Mouse (Mus musculus) heart, adult 2 months (tissue): ENCODE measurements around the gene Sox10. TPM values are rescaled to one million over a fixed set of nuclear protein-coding genes. Genes with fewer than 3 reads are reported as not detected.

Experiments
- DNase-seq, 2 experiments: peaks; one replicate each; pipeline ENCODE4 v3.0.0; 2021
- H3K27ac ChIP-seq: fragments of 200-600 bp; 2 replicates; pipeline ENCODE4 v1.8.1; 2022
- H3K27me3 ChIP-seq: fragments of 200-500 bp; 2 replicates; pipeline ENCODE4 v1.6.1; 2012; ENCODE audit warnings: mild to moderate bottlenecking, low read length, inconsistent platforms, mixed read lengths; ENCODE audit not compliant: control insufficient read depth, insufficient read depth
- H3K36me3 ChIP-seq: fragments of 200-500 bp; 2 replicates; pipeline ENCODE4 v1.6.1; 2012; ENCODE audit warnings: low read length, inconsistent platforms; ENCODE audit not compliant: control insufficient read depth, insufficient read depth
- H3K4me1 ChIP-seq: fragments of 200-500 bp; 2 replicates; pipeline ENCODE4 v1.6.1; 2011; ENCODE audit warnings: low read length; ENCODE audit not compliant: control insufficient read depth, insufficient read depth
- H3K4me3 ChIP-seq: fragments of 200-600 bp; 2 replicates; pipeline ENCODE4 v1.8.1; 2022
- H3K79me2 ChIP-seq: fragments of 200-500 bp; replicated peaks from 2 replicates; pipeline ENCODE4 v1.6.1; 2012; ENCODE audit warnings: mild to moderate bottlenecking, inconsistent platforms, low read length, moderate library complexity, mixed read lengths; ENCODE audit not compliant: control insufficient read depth, insufficient read depth
- H3K9ac ChIP-seq: fragments of 200-500 bp; 2 replicates; pipeline ENCODE4 v1.6.1; 2012; ENCODE audit warnings: low read depth, mild to moderate bottlenecking, control low read depth, inconsistent platforms, low read length, mixed read lengths
- CTCF ChIP-seq: fragments of 200-600 bp; IDR thresholded peaks from 2 replicates; pipeline ENCODE4 v1.8.1; 2022; ENCODE audit warnings: antibody characterized with exemption, mild to moderate bottlenecking, moderate library complexity
- EP300 ChIP-seq: fragments of 200-500 bp; IDR thresholded peaks from 2 replicates; pipeline ENCODE4 v1.6.1; 2011; ENCODE audit warnings: low read depth, low read length, control low read depth; ENCODE audit not compliant: insufficient read depth
- POLR2A ChIP-seq: fragments of 200-500 bp; IDR thresholded peaks from 2 replicates; pipeline ENCODE4 v1.6.1; 2011; ENCODE audit warnings: mild to moderate bottlenecking, low read depth, low read length, control low read depth; ENCODE audit not compliant: insufficient read depth
- WGBS: fragments of 180-500 bp; shearing (Covaris S2); methylation state at CpG from one replicate; pipeline ENCODE4 v1.1.7; 2018; 5-methylcytosine and 5-hydroxymethylcytosine counted together
- intact Hi-C: fragments of 180-260 bp; cut with DNase I; formaldehyde crosslinking; loops from one replicate; pipeline ENCODE4 v1.15.1; 2025
- long read RNA-seq: library from polyadenylated mRNA; stranded (forward); transcript quantifications from one replicate; pipeline ENCODE4 v2.0.0, GENCODE M21; 2021
- polyA plus RNA-seq: library from polyadenylated mRNA; depleted of rRNA; stranded (reverse); fragments of >200 nt; gene quantifications from 2 replicates; pipeline ENCODE4 v1.2.3, GENCODE M21; 2012; rRNA removed
- total RNA-seq, 2 experiments: library from RNA; stranded (reverse); gene quantifications; 2 replicates each; pipeline ENCODE4 v1.2.3; 2021

Gene Sox10
- total RNA-seq (1 to 10 TPM; 1.1 to 1.3 TPM), polyA plus RNA-seq (4.5 and 4.9 TPM in 2 replicates)
- long read RNA-seq: 0 reads

- DNase-seq: no peak
- no peak within 1 kb of the TSS for H3K4me3 ChIP-seq
- 59% methylated on average over 5 of the region's 5 CpGs for WGBS
- H3K4me1 ChIP-seq: no peaks in the 10 kb centered on the region
- intact Hi-C loops: no loop called here
- no peaks in the 10 kb centered on the region for H3K36me3 ChIP-seq
- H3K27ac ChIP-seq: no peak within 1 kb of the TSS
- H3K79me2 ChIP-seq: no peaks in the 10 kb centered on the region
- H3K27me3 ChIP-seq: peaks cover 9% of the 10 kb centered on the region
- TF ChIP-seq CTCF (no peak), POLR2A (no peak), EP300 (no peak)
- no peak within 1 kb of the TSS for H3K9ac ChIP-seq
These were observed at the start of gene Sox10 for GRCm38 (mm10) chr15:79165140-79165539. Sox10 (minus strand) TSS chr15:79165240.

GRCm38 (mm10) chr15:79213591-79213990 lies 48.6 kb upstream of the Sox10 start:
- Histone ChIP-seq H3K27ac (no peak overlapping the region), H3K9ac (no peak overlapping the region), H3K27me3 (no peaks in the 10 kb centered on the region), H3K36me3 (no peaks in the 10 kb centered on the region), H3K4me1 (no peaks in the 10 kb centered on the region), H3K79me2 (no peaks in the 10 kb centered on the region), H3K4me3 (no peak overlapping the region)
- no peak for DNase-seq
- intact Hi-C loops: no loop called here
- 43% methylated on average over 6 of the region's 6 CpGs for WGBS
- no peak for TF ChIP-seq POLR2A
- TF ChIP-seq CTCF: no peak
- no peak for TF ChIP-seq EP300

GRCm38 (mm10) chr15:79212750-79213446 lies 47.9 kb upstream of the Sox10 start:
- Histone ChIP-seq H3K9ac (no peak overlapping the region), H3K79me2 (no peaks in the 10 kb centered on the region), H3K27me3 (no peaks in the 10 kb centered on the region), H3K4me1 (no peaks in the 10 kb centered on the region), H3K27ac (no peak overlapping the region), H3K4me3 (no peak overlapping the region), H3K36me3 (no peaks in the 10 kb centered on the region)
- DNase-seq: no peak
- TF ChIP-seq EP300: no peak
- no peak for TF ChIP-seq CTCF
- no peak for TF ChIP-seq POLR2A
- intact Hi-C loops: no loop called here
- WGBS: 91% methylated on average over 26 of the region's 26 CpGs

- intact Hi-C loops: no loop called here
- Histone ChIP-seq H3K27me3 (no peaks in the 10 kb centered on the region), H3K4me3 (no peak overlapping the region), H3K27ac (no peak overlapping the region), H3K36me3 (no peaks in the 10 kb centered on the region), H3K9ac (no peak overlapping the region), H3K79me2 (no peaks in the 10 kb centered on the region), H3K4me1 (no peaks in the 10 kb centered on the region)
- no peak for TF ChIP-seq POLR2A
- no peak for TF ChIP-seq EP300
- TF ChIP-seq CTCF: no peak
- 66% methylated on average over 2 of the region's 2 CpGs for WGBS
- DNase-seq: no peak
These were observed 45.3 kb upstream of the Sox10 start for GRCm38 (mm10) chr15:79210357-79210756.

- Histone ChIP-seq H3K27me3 (no peaks in the 10 kb centered on the region), H3K27ac (peak overlapping the region; percentile 43), H3K4me1 (no peaks in the 10 kb centered on the region), H3K36me3 (no peaks in the 10 kb centered on the region), H3K9ac (no peak overlapping the region), H3K4me3 (no peak overlapping the region), H3K79me2 (no peaks in the 10 kb centered on the region)
- intact Hi-C loops: no loop called here
- WGBS: 67% methylated on average over 27 of the region's 27 CpGs
- no peak for TF ChIP-seq CTCF
- TF ChIP-seq POLR2A: no peak
- TF ChIP-seq EP300: no peak
- peak; percentile 40 to 72 for DNase-seq
These were observed 43.9 kb upstream of the Sox10 start for GRCm38 (mm10) chr15:79208758-79209439.

GRCm38 (mm10) chr15:79208211-79208610 lies 43.2 kb upstream of the Sox10 start:
- H3K4me3 ChIP-seq: no peak overlapping the region
- WGBS: 65% methylated on average over 6 of the region's 6 CpGs
- no peaks in the 10 kb centered on the region for H3K4me1 ChIP-seq
- no peaks in the 10 kb centered on the region for H3K27me3 ChIP-seq
- intact Hi-C loops: no loop called here
- DNase-seq: peak in 1 of 2 experiments; percentile 32
- no peak overlapping the region for H3K9ac ChIP-seq
- TF ChIP-seq CTCF (no peak), EP300 (no peak), POLR2A (no peak)
- no peaks in the 10 kb centered on the region for H3K79me2 ChIP-seq
- no peak overlapping the region for H3K27ac ChIP-seq
- no peaks in the 10 kb centered on the region for H3K36me3 ChIP-seq
